Mouse (Mus musculus) liver, adult 2 months (tissue): Measurements from ENCODE around the gene Atf7ip2. TPM values are rescaled to one million over a fixed set of nuclear protein-coding genes. Genes with fewer than 3 reads are reported as not detected.

Experiments
- DNase-seq: peaks from one replicate; pipeline ENCODE4 v3.0.0-alpha.2; 2011; ENCODE audit warnings: low read depth, low spot score; ENCODE audit errors: extremely low read depth
- H3K27ac ChIP-seq: fragments of 200-500 bp; replicated peaks from 2 replicates; pipeline ENCODE4 v1.5.1; 2012; ENCODE audit warnings: low read depth, mild to moderate bottlenecking, control low read depth, inconsistent platforms, low read length; ENCODE audit not compliant: insufficient read depth
- H3K27me3 ChIP-seq: fragments of 200-500 bp; 2 replicates; pipeline ENCODE4 v1.6.1; 2012; ENCODE audit warnings: mild to moderate bottlenecking, moderate library complexity, low read length, inconsistent platforms; ENCODE audit not compliant: control insufficient read depth, insufficient read depth
- H3K36me3 ChIP-seq: fragments of 200-500 bp; 2 replicates; pipeline ENCODE4 v1.6.1; 2012; ENCODE audit warnings: low read length, inconsistent platforms; ENCODE audit not compliant: control insufficient read depth, insufficient read depth
- H3K4me1 ChIP-seq: fragments of 200-500 bp; 2 replicates; pipeline ENCODE4 v1.6.1; 2011; ENCODE audit warnings: low read length; ENCODE audit not compliant: control insufficient read depth, insufficient read depth
- H3K4me3 ChIP-seq: fragments of 200-500 bp; 2 replicates; pipeline ENCODE4 v1.5.1; 2011; ENCODE audit warnings: low read depth, mild to moderate bottlenecking, control low read depth, low read length, moderate library complexity; ENCODE audit not compliant: insufficient read depth
- H3K79me2 ChIP-seq: fragments of 200-500 bp; 2 replicates; pipeline ENCODE4 v1.6.1; 2012; ENCODE audit warnings: inconsistent platforms, mild to moderate bottlenecking, low read length, moderate library complexity; ENCODE audit not compliant: control insufficient read depth, insufficient read depth
- H3K9ac ChIP-seq: fragments of 200-500 bp; 2 replicates; pipeline ENCODE4 v1.6.1; 2012; ENCODE audit warnings: low read depth, mild to moderate bottlenecking, control low read depth, inconsistent platforms, low read length
- CTCF ChIP-seq: fragments of 200-500 bp; IDR thresholded peaks from 2 replicates; pipeline ENCODE4 v1.5.1; 2011; ENCODE audit warnings: low read depth, low read length, control low read depth
- POLR2A ChIP-seq: fragments of 200-500 bp; IDR thresholded peaks from 2 replicates; pipeline ENCODE4 v1.6.1; 2011; ENCODE audit warnings: low read length, control low read depth; ENCODE audit not compliant: insufficient read depth; ENCODE audit errors: extremely low read depth
- WGBS: fragments of 180-500 bp; shearing (Covaris S2); methylation state at CpG from one replicate; pipeline ENCODE4 v1.1.7; 2018; 5-methylcytosine and 5-hydroxymethylcytosine counted together
- polyA plus RNA-seq: library from polyadenylated mRNA; depleted of rRNA; stranded (reverse); fragments of >200 nt; gene quantifications from 2 replicates; pipeline ENCODE4 v1.2.3, GENCODE M21; 2012; rRNA removed
- total RNA-seq: library from RNA; depleted of rRNA; stranded (reverse); fragments of >200 nt; gene quantifications from 2 replicates; pipeline ENCODE4 v1.2.3, GENCODE M21; 2014; rRNA removed

The Atf7ip2 gene
- total and polyA plus RNA-seq, 2 experiments, result 0.09 TPM; not detected in 1

DNA sequence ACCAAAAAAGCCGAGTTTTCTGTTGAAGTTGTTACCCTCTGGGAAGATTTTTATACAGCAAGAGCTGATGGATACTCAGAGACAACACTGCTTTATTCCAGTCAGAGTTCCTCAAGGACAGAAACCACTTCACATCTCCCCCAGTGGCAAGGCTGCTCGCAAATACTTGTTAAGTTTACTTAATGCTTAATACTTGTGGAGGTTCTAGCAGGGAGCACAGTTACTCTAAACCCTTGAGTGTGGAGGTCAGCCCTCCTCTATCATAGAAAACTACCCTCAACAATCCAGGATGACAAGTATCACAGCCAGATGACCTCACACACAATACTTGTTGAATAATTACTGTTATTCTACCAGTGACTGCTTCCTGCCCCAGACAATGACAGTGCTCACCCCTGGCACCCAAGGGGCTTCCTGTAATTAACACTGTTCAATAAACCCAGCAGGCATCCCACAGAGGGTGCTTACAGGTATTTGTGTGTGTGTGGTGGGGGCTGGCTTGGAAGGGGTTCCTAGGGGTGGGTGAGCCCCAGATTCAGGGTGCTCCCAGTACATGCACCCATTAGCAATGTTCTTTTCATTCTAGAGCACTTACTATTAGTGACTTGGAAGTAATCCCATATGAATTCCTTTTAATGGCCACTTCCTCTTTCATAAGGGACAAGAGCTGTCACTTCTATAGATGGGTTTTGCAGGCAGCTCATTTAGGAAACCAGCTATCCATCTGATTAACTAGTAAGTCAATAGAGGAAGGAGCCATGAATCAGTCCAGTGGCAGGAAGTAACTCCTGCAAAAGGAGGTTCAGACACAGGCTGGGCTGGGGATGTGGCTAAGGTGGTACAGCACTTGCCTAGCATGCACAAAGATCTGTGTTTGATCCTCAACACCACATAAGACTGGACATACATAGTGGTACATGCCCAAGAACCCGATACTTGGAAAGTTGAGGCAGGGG is 108.0 kb downstream of the Atf7ip2 start:
- Histone ChIP-seq H3K27ac (no peak overlapping the region), H3K9ac (no peak overlapping the region), H3K79me2 (no peaks in the 10 kb centered on the region), H3K36me3 (no peaks in the 10 kb centered on the region), H3K27me3 (no peaks in the 10 kb centered on the region), H3K4me3 (no peak overlapping the region), H3K4me1 (no peaks in the 10 kb centered on the region)
- TF ChIP-seq POLR2A, result no peak
- TF ChIP-seq CTCF, result no peak
- DNase-seq, result no peak
- WGBS, result 82% methylated on average over 3 of the region's 3 CpGs

Other genes with a start within 250 kb of the Atf7ip2 start
- 0.13 TPM in 1 of 2 replicates, not detected in the other for gene Grin2a, start 197.2 kb upstream of the Atf7ip2 start, total RNA-seq
- not detected in 2 replicates for gene Grin2a, start 197.2 kb upstream of the Atf7ip2 start, polyA plus RNA-seq
- not detected in 2 replicates for gene Rpl39l, start 22.5 kb upstream of the Atf7ip2 start, total RNA-seq
- gene Rpl39l, start 22.5 kb upstream of the Atf7ip2 start, polyA plus RNA-seq, result not detected in 2 replicates
- gene Emp2, start 121.3 kb downstream of the Atf7ip2 start, total RNA-seq, result 5.7 and 10.7 TPM in 2 replicates
- 7.2 and 14.1 TPM in 2 replicates for gene Emp2, start 121.3 kb downstream of the Atf7ip2 start, polyA plus RNA-seq
- gene Tekt5, start 202.8 kb downstream of the Atf7ip2 start, total RNA-seq, result 0.09 TPM in 1 of 2 replicates, not detected in the other
- 0.07 and 0.12 TPM in 2 replicates for gene Tekt5, start 202.8 kb downstream of the Atf7ip2 start, polyA plus RNA-seq
- gene Nubp1, start 219.2 kb downstream of the Atf7ip2 start, total RNA-seq, result 16.4 and 19.4 TPM in 2 replicates
- 20.0 and 24.5 TPM in 2 replicates for gene Nubp1, start 219.2 kb downstream of the Atf7ip2 start, polyA plus RNA-seq